Mouse (Mus musculus): ENCODE measurements around the gene Samsn1.

DNA sequence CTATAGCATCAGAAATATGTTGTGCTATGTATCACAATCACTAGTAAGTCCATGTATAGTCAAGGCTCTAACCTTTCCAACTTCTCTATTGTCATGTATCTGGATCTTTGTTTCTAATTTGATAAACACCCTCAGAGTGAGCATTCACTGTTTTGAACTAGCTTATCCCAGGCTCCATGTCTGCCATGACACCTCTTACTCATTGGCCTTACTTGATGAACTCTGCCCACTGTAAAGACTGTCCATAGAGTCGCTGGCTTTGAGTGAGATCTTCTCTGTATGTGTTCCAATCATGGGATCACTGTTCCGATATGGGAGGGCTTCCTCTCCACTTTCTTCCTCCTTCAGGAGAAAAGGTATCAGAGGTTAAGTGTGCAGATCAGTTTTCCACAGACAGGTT, 143.2 kb downstream of the Samsn1 start:
- TF ChIP-seq CTCF (IDR thresholded peaks at IDR 0.05; ENCODE audit: low read depth) (no peak), EP300 (optimal IDR thresholded peaks at IDR 0.05) (no peak)
